Mouse (Mus musculus) CH12.LX (cell line): ENCODE results near the gene Golph3l. TPM values are rescaled to one million over a fixed set of nuclear protein-coding genes. Genes with fewer than 3 reads are reported as not detected.

Source experiments
- DNase-seq: peaks from one replicate; pipeline ENCODE4 v3.0.0-alpha.2; 2013; ENCODE audit errors: extremely low read depth
- H3K27ac ChIP-seq: 2 replicates; pipeline ENCODE4 v1.5.1; 2012; ENCODE audit warnings: low read depth, mild to moderate bottlenecking, control low read depth, moderate library complexity; ENCODE audit not compliant: insufficient read depth
- H3K27me3 ChIP-seq: replicated peaks from 2 replicates; pipeline ENCODE3; 2012; ENCODE audit warnings: inconsistent platforms
- H3K36me3 ChIP-seq, 2 experiments: replicated peaks in 1 of 2; 2 replicates each; pipeline versions ENCODE3 to v1.6.1; 2012; ENCODE audit warnings: inconsistent platforms in 1 of 2, low read length in 1 of 2, mild to moderate bottlenecking in 1 of 2, mixed read lengths in 1 of 2, moderate library complexity in 1 of 2; ENCODE audit not compliant: control insufficient read depth in 1 of 2, insufficient read depth in 1 of 2
- H3K4me1 ChIP-seq, 2 experiments: 2 replicates each; pipeline ENCODE4 v1.6.1; 2012; ENCODE audit warnings: inconsistent platforms in 1 of 2, moderate library complexity in 1 of 2; ENCODE audit not compliant: insufficient read depth in 2 of 2, control insufficient read depth in 1 of 2
- H3K4me2 ChIP-seq: 2 replicates; pipeline ENCODE4 v1.6.1; 2012; ENCODE audit warnings: low read depth, mild to moderate bottlenecking, control low read depth; ENCODE audit not compliant: poor library complexity, insufficient read depth, severe bottlenecking
- H3K4me3 ChIP-seq, 3 experiments: fragments of 150-350 bp in 1 of 3; sonication (generic) in 1 of 3; replicated peaks in 1 of 3; 2 replicates each; pipeline versions ENCODE3 to v1.5.1; 2011 to 2012; ENCODE audit warnings: low read depth in 2 of 3, low read length in 2 of 3, mild to moderate bottlenecking in 2 of 3, moderate library complexity in 2 of 3, control low read depth in 1 of 3, improper control_type of control experiment in 1 of 3, inconsistent platforms in 1 of 3, mixed read lengths in 1 of 3; ENCODE audit not compliant: poor library complexity in 1 of 3
- H3K79me2 ChIP-seq: replicated peaks from 2 replicates; pipeline ENCODE4 v1.6.1; 2012; ENCODE audit warnings: mild to moderate bottlenecking, moderate library complexity; ENCODE audit not compliant: control insufficient read depth, poor library complexity, insufficient read depth, severe bottlenecking; ENCODE audit errors: extremely low read depth
- H3K9ac ChIP-seq: 2 replicates; pipeline ENCODE4 v1.6.1; 2012; ENCODE audit warnings: low read depth, mild to moderate bottlenecking, control low read depth, moderate library complexity; ENCODE audit not compliant: insufficient read depth
- H3K9me3 ChIP-seq: replicated peaks from 2 replicates; pipeline ENCODE3; 2012; ENCODE audit warnings: low read length, inconsistent platforms, mixed read lengths
- BHLHE40 ChIP-seq: IDR thresholded peaks from 2 replicates; pipeline ENCODE4 v1.6.1; 2011; ENCODE audit warnings: mild to moderate bottlenecking, low read depth, low read length, improper control_type of control experiment
- CHD2 ChIP-seq: IDR thresholded peaks from 2 replicates; pipeline ENCODE4 v1.6.1; 2011; ENCODE audit warnings: low read length, improper control_type of control experiment
- E2F4 ChIP-seq: IDR thresholded peaks from 2 replicates; pipeline ENCODE4 v1.6.1; 2011; ENCODE audit warnings: low read depth, low read length, improper control_type of control experiment; ENCODE audit not compliant: insufficient replicate concordance
- ELF1 ChIP-seq: IDR thresholded peaks from 2 replicates; pipeline ENCODE4 v1.6.1; 2014; ENCODE audit warnings: low read depth, mild to moderate bottlenecking, inconsistent platforms, low read length, improper control_type of control experiment
- ETS1 ChIP-seq: conservative IDR thresholded peaks from 2 replicates; pipeline ENCODE4 v1.6.1; 2012; ENCODE audit warnings: low read depth, mild to moderate bottlenecking, inconsistent platforms, low read length, improper control_type of control experiment, moderate library complexity
- GABPA ChIP-seq: IDR thresholded peaks from 2 replicates; pipeline ENCODE4 v1.6.1; 2012; ENCODE audit warnings: low read depth, low read length, improper control_type of control experiment, inconsistent platforms; ENCODE audit not compliant: insufficient replicate concordance
- HCFC1 ChIP-seq: IDR thresholded peaks from 2 replicates; pipeline ENCODE4 v1.6.1; 2012; ENCODE audit warnings: low read depth, mild to moderate bottlenecking, inconsistent platforms, low read length, improper control_type of control experiment
- MAX ChIP-seq: IDR thresholded peaks from 2 replicates; pipeline ENCODE4 v1.6.1; 2011; ENCODE audit warnings: low read length, improper control_type of control experiment
- MEF2A ChIP-seq: IDR thresholded peaks from 2 replicates; pipeline ENCODE4 v1.6.1; 2014; ENCODE audit warnings: low read depth, mild to moderate bottlenecking, inconsistent platforms, low read length, improper control_type of control experiment, borderline replicate concordance
- MXI1 ChIP-seq: IDR thresholded peaks from 2 replicates; pipeline ENCODE4 v1.6.1; 2011; ENCODE audit warnings: mild to moderate bottlenecking, low read depth, low read length, improper control_type of control experiment
- NELFE ChIP-seq: IDR thresholded peaks from 2 replicates; pipeline ENCODE4 v1.6.1; 2011; ENCODE audit warnings: low read depth, low read length, improper control_type of control experiment
- NRF1 ChIP-seq: IDR thresholded peaks from 2 replicates; pipeline ENCODE4 v1.6.1; 2014; ENCODE audit warnings: low read depth, mild to moderate bottlenecking, inconsistent platforms, low read length, improper control_type of control experiment, moderate library complexity
- POLR2A ChIP-seq: IDR thresholded peaks from 2 replicates; pipeline ENCODE4 v1.6.1; 2011; ENCODE audit warnings: low read depth, mild to moderate bottlenecking, improper control_type of control experiment, low read length
- POLR2AphosphoS2 ChIP-seq: IDR thresholded peaks from 2 replicates; pipeline ENCODE4 v1.6.1; 2011; ENCODE audit warnings: low read depth, low read length, improper control_type of control experiment
- SIN3A ChIP-seq: IDR thresholded peaks from 2 replicates; pipeline ENCODE4 v1.6.1; 2012; ENCODE audit warnings: low read length, improper control_type of control experiment, inconsistent platforms
- SMC3 ChIP-seq: IDR thresholded peaks from 2 replicates; pipeline ENCODE4 v1.6.1; 2011; ENCODE audit warnings: low read depth, low read length, improper control_type of control experiment
- TBP ChIP-seq: conservative IDR thresholded peaks from 2 replicates; pipeline ENCODE4 v1.6.1; 2011; ENCODE audit warnings: low read depth, low read length, improper control_type of control experiment
- TCF12 ChIP-seq: IDR thresholded peaks from 2 replicates; pipeline ENCODE4 v1.6.1; 2014; ENCODE audit warnings: low read depth, mild to moderate bottlenecking, inconsistent platforms, low read length, improper control_type of control experiment
- ZC3H11A ChIP-seq: IDR thresholded peaks from 2 replicates; pipeline ENCODE4 v1.6.1; 2012; ENCODE audit warnings: low read depth, mild to moderate bottlenecking, inconsistent platforms, low read length, improper control_type of control experiment
- ZKSCAN1 ChIP-seq: IDR thresholded peaks from 2 replicates; pipeline ENCODE4 v1.6.1; 2012; ENCODE audit warnings: low read depth, inconsistent platforms, low read length, improper control_type of control experiment, borderline replicate concordance
- ZMIZ1 ChIP-seq: IDR thresholded peaks from 2 replicates; pipeline ENCODE4 v1.6.1; 2012; ENCODE audit warnings: low read depth, mild to moderate bottlenecking, inconsistent platforms, low read length, improper control_type of control experiment
- dilution Hi-C: fragments of 300-500 bp; cut with MboI; formaldehyde crosslinking; loops from 2 replicates; pipeline ENCODE4 v1.14.3; 2020; ENCODE audit warnings: low sequenced_read_pairs; ENCODE audit not compliant: extremely low pct_unique_long_range_greater_than_20kb, extremely low pct_ligation_motif_present
- in situ Hi-C: fragments of 300-500 bp; cut with MboI; formaldehyde crosslinking; loops from 3 replicates; pipeline ENCODE4 v1.14.3; 2019; ENCODE audit warnings: low sequenced_read_pairs, low pct_ligation_motif_present, low pct_unique_long_range_greater_than_20kb, mixed read lengths
- polyA plus RNA-seq: library from polyadenylated mRNA; unstranded; fragments of >175 nt; gene quantifications from 2 replicates; pipeline ENCODE4 v1.2.1, GENCODE M21; 2012; ENCODE audit warnings: low read depth; ENCODE audit not compliant: insufficient read length
- total RNA-seq, 2 experiments: library from RNA; depleted of rRNA; stranded (reverse); fragments of 300-350 nt in 1 of 2; fragments of >200 nt in 1 of 2; gene quantifications; 2 replicates each; pipeline ENCODE4 v1.2.3; 2012 to 2014

Golph3l gene
- 22.4 and 23.4 TPM in 2 replicates for total RNA-seq (2012; rRNA removed)
- 35.5 and 36.9 TPM in 2 replicates for total RNA-seq (2014; rRNA removed)
- 21.6 and 22.7 TPM in 2 replicates for polyA plus RNA-seq

DNA sequence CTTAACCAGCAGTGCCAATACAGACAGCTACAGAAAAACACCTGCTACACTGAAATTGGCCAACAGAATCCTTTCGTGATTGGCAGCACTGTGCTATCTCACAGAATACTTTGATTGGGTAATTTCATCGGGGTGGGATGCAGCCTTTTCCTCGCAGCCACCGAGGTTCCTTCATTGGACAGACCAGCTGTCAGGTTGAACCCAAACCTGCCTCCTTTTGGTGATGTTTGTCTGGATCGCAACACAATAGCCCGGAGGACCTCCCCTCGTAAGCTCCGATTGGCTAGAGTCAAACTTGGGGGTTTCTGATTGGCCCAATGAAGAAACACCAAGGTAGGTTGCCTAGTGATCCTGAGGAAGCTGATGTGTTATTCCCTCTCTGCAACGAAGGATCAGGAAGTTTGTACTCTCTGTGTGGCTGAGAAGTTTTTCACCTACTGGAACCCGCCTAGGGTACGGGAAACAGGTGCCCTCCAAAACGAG, at the start of gene Golph3l:
Gene Golph3l (plus strand): TSS at position 331 of the 483 bp plus-strand sequence.
- in situ Hi-C loops = no loop called here
- peak within 1 kb of the TSS; percentile 82 for H3K9ac ChIP-seq
- dilution Hi-C loops = no loop called here
- no peaks in the 10 kb centered on the region for H3K9me3 ChIP-seq
- H3K4me3 ChIP-seq = peak within 1 kb of the TSS; percentile 75 to 100 (median 84)
- peak within 1 kb of the TSS; percentile 86 for H3K4me2 ChIP-seq
- H3K4me1 ChIP-seq = peaks cover 0 to 9% of the 10 kb centered on the region in 2 experiments; a peak in 2 of 4 replicates
- DNase-seq = peak; percentile 98
- no peak for TF ChIP-seq ZKSCAN1
- peak; percentile 69; the same call in 1 of the 2 replicates for TF ChIP-seq MAX
- TF ChIP-seq TCF12 = peak; percentile 47; the same call in 1 of the 2 replicates
- peak; percentile 10; the same call in 1 of the 2 replicates for TF ChIP-seq MEF2A
- TF ChIP-seq ETS1 = no peak
- peak; percentile 94 for TF ChIP-seq CHD2
- TF ChIP-seq E2F4 = no peak
- no peak for TF ChIP-seq BHLHE40
- peak; percentile 51; the same call in 1 of the 2 replicates for TF ChIP-seq NELFE
- peak; percentile 83; the same call in 1 of the 2 replicates for TF ChIP-seq TBP
- TF ChIP-seq MXI1 = peak; percentile 58; the same call in 1 of the 2 replicates
- peak; percentile 63 for TF ChIP-seq POLR2A
- TF ChIP-seq ZMIZ1 = peak; percentile 61; the same call in 1 of the 2 replicates
- TF ChIP-seq SIN3A = peak; percentile 73; the same call in 1 of the 2 replicates
- TF ChIP-seq GABPA = no peak
- TF ChIP-seq NRF1 = peak; percentile 33; the same call in 1 of the 2 replicates
- TF ChIP-seq POLR2AphosphoS2 = peak; percentile 56; the same call in 1 of the 2 replicates
- peak; percentile 76 for TF ChIP-seq HCFC1
- peak; percentile 73 for TF ChIP-seq ELF1
- TF ChIP-seq, all 38 proteins: peak for 14
- H3K27ac ChIP-seq = peak within 1 kb of the TSS; percentile 73
- H3K36me3 ChIP-seq = peaks cover 7 to 21% of the 10 kb centered on the region in 2 experiments
- no peaks in the 10 kb centered on the region for H3K27me3 ChIP-seq
- peaks cover 14% of the 10 kb centered on the region for H3K79me2 ChIP-seq

DNA sequence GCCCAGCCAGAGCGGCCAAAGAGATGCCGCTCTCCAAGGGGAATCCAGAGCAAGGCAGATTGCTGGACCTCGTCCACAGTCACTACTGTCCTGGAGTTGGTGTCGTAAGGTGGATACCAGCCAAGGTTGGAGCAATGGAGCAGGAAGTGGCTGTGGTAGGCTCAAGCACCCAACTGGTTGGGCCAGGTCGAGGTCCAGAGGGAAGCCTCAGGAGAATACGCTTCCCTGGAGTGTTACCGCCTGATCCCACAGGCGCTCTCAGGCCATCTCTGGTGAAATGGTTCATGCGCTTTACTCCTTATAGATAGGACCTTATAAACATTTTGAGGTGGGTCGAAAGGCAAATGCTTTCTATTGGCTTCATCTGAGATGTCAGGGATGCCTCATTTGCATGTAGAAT, 49.8 kb upstream of the Golph3l start:
- Histone ChIP-seq H3K9ac (no peak overlapping the region), H3K27me3 (no peaks in the 10 kb centered on the region), H3K4me3 (no peak overlapping the region), H3K4me1 (peaks cover 10 to 37% of the 10 kb centered on the region in 2 experiments; a peak in 3 of 4 replicates), H3K9me3 (peaks cover 12% of the 10 kb centered on the region), H3K79me2 (no peaks in the 10 kb centered on the region), H3K4me2 (no peak overlapping the region), H3K27ac (no peak overlapping the region), H3K36me3 (peaks cover 27 to 68% of the 10 kb centered on the region in 2 experiments)
- TF ChIP-seq SMC3 (no peak), NRF1 (no peak), ZC3H11A (no peak)
- in situ Hi-C loops = no loop called here
- DNase-seq = no peak
- dilution Hi-C loops = no loop called here
